Mouse (Mus musculus) lung, postnatal 36 days (tissue): ENCODE data around the gene Slc35f1.
A peak's percentile ranks its signal among the peaks of the same experiment; 100 is the strongest.

ENCODE experiments used
- DNase-seq: peaks from one replicate; pipeline ENCODE4 v3.0.0; 2022; ENCODE audit warnings: mixed read lengths

The Slc35f1 gene

GRCm38 (mm10) chr10:52690334-52690991, at the start of gene Slc35f1:
Gene Slc35f1 (plus strand): TSS chr10:52690533.
- peak; percentile 11 for DNase-seq

GRCm38 (mm10) chr10:52671234-52671633, 19.1 kb upstream of the Slc35f1 start:
- no peak for DNase-seq

GRCm38 (mm10) chr10:52690992-52691731, 829 bp downstream of the Slc35f1 start:
- DNase-seq: no peak

- no peak for DNase-seq
Measured at GRCm38 (mm10) chr10:52703688-52704087, 13.4 kb downstream of the Slc35f1 start.

GRCm38 (mm10) chr10:52704101-52705051, 14.0 kb downstream of the Slc35f1 start:
- no peak for DNase-seq

- DNase-seq: no peak
Measured at GRCm38 (mm10) chr10:52709482-52709881, 19.1 kb downstream of the Slc35f1 start.

- DNase-seq: no peak
Measured at GRCm38 (mm10) chr10:52712166-52712565, 21.8 kb downstream of the Slc35f1 start.

- DNase-seq: no peak
Measured at GRCm38 (mm10) chr10:52714557-52714956, 24.2 kb downstream of the Slc35f1 start.

GRCm38 (mm10) chr10:52715146-52715545, 24.8 kb downstream of the Slc35f1 start:
- no peak for DNase-seq

- DNase-seq: no peak
Measured at GRCm38 (mm10) chr10:52718199-52718917, 28.0 kb downstream of the Slc35f1 start.

- no peak for DNase-seq
Measured at GRCm38 (mm10) chr10:52726674-52727073, 36.3 kb downstream of the Slc35f1 start.

- no peak for DNase-seq
Measured at GRCm38 (mm10) chr10:52742671-52743379, 52.5 kb downstream of the Slc35f1 start.

GRCm38 (mm10) chr10:52743831-52744230, 53.5 kb downstream of the Slc35f1 start:
- DNase-seq: no peak

- DNase-seq: no peak
Measured at GRCm38 (mm10) chr10:52748028-52748597, 57.8 kb downstream of the Slc35f1 start.

GRCm38 (mm10) chr10:52755949-52756679, 65.8 kb downstream of the Slc35f1 start:
- no peak for DNase-seq

GRCm38 (mm10) chr10:52757496-52758260, 67.3 kb downstream of the Slc35f1 start:
- DNase-seq: no peak

GRCm38 (mm10) chr10:52758589-52758988, 68.3 kb downstream of the Slc35f1 start:
- DNase-seq: peak; percentile 21

- no peak for DNase-seq
Measured at GRCm38 (mm10) chr10:52760527-52760926, 70.2 kb downstream of the Slc35f1 start.

- no peak for DNase-seq
Measured at GRCm38 (mm10) chr10:52779926-52780485, 89.7 kb downstream of the Slc35f1 start.

- no peak for DNase-seq
Measured at GRCm38 (mm10) chr10:52787075-52787474, 96.7 kb downstream of the Slc35f1 start.
